Comparison of ENCODE assay signal across 8 mouse cellular contexts in the genomic region with DNA sequence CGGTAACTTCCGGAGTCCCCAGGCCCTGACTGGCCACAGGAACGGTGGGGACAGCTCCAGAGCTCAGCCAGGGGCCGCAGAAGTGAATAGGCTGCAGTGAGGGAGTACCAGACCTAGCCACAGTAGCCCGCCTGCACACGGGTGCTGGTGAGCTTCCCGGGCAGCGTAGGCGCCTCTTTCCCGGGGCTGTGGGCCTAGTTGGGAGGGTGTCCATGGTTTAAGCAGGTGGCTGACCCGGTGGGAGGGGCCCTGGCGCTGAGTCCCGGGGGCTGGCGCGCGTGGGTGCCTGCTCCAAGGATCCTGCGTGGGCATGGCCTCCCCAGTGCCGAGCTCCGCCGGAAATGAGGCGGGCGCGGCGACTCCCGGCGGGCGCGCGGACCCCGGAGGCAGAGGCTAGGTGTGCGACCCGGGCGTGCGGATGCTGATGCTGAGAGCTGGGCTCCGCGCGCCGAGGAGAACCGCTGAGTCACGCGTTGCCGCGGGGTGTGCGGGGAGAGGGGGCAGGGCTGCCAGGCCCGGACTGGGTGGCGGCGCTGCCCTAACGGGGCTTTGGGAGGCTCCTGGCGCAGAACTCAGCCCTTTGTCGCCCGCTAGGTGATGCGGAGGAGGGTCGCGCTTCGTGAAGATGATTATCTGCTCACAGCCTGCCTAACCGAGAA. TPM values are rescaled to one million over a fixed set of nuclear protein-coding genes. Genes with fewer than 3 reads are reported as not detected.
DNase-seq lines count a peak whose midpoint lies in the region; ATAC-seq and TF ChIP-seq lines count a peak whose summit lies in the region.

No protein-coding gene starts in this region.

- H3K4me3 ChIP-seq in ES-Bruce4 (ENCODE audit: low read depth, low read length) = peak overlapping the region; percentile 55
- H3K4me3 ChIP-seq in intestine, embryonic 15.5 days (replicated peaks) = peak overlapping the region; percentile 17; the same call in 1 of the 2 replicates
- H3K4me3 ChIP-seq in midbrain, embryonic 12.5 days = peak overlapping the region; percentile 49

- peak overlapping the region; percentile 79 for H3K9ac ChIP-seq in ES-Bruce4 (ENCODE audit: low read depth, poor library complexity, severe bottlenecking)
- H3K9ac ChIP-seq in intestine, embryonic 15.5 days = no peak overlapping the region
- H3K9ac ChIP-seq in midbrain, embryonic 12.5 days (replicated peaks) = peak overlapping the region; percentile 43; the same call in 1 of the 2 replicates

- H3K4me2 ChIP-seq in intestine, embryonic 15.5 days (replicated peaks) = peak overlapping the region; percentile 40
- peak overlapping the region; percentile 70 for H3K4me2 ChIP-seq in midbrain, embryonic 12.5 days (replicated peaks)

- no peak for ATAC-seq in intestine, embryonic 15.5 days
- peak; percentile 54 for ATAC-seq in midbrain, embryonic 12.5 days (ENCODE audit: low FRiP score, low read depth)
- ATAC-seq in monocyte, adult 5-6 weeks (replicated peaks; ENCODE audit: insufficient number of reproducible peaks, low FRiP score, low TSS enrichment, poor library complexity, severe bottlenecking) = no peak

- WGBS in intestine, embryonic 15.5 days = under 1% methylated on average over 56 of the region's 56 CpGs
- WGBS in midbrain, embryonic 12.5 days = under 1% methylated on average over 56 of the region's 56 CpGs

- DNase-seq in adrenal gland, adult 18-20 months (ENCODE audit: low spot score in 2 of 2) = peak; percentile 15 to 30
- DNase-seq in adrenal gland, adult 8-10 months = no peak
- peak; percentile 52 for DNase-seq in embryo, embryonic 11 days
- DNase-seq in urinary bladder, adult 18-20 months (ENCODE audit: low spot score in 2 of 2) = no peak

- peaks cover 17% of the 10 kb centered on the region for H3K27me3 ChIP-seq in ES-Bruce4 (ENCODE audit: control insufficient read depth, insufficient read depth, low read length, poor library complexity, severe bottlenecking)
- H3K27me3 ChIP-seq in intestine, embryonic 15.5 days (replicated peaks) = peaks cover 78% of the 10 kb centered on the region
- H3K27me3 ChIP-seq in midbrain, embryonic 12.5 days = peaks cover 94% of the 10 kb centered on the region

- TF ChIP-seq EP300 in ES-Bruce4 (IDR thresholded peaks at IDR 0.05; ENCODE audit: insufficient read depth, low read depth, low read length) = no peak

- H3K36me3 ChIP-seq in ES-Bruce4 (ENCODE audit: control insufficient read depth, insufficient read depth, low read length, poor library complexity, severe bottlenecking) = no peaks in the 10 kb centered on the region
- H3K36me3 ChIP-seq in intestine, embryonic 15.5 days = no peaks in the 10 kb centered on the region
- H3K36me3 ChIP-seq in midbrain, embryonic 12.5 days = no peaks in the 10 kb centered on the region

- TF ChIP-seq POLR2A in ES-Bruce4 (IDR thresholded peaks at IDR 0.05; ENCODE audit: insufficient read depth, low read length) = no peak

- TF ChIP-seq CTCF in ES-Bruce4 (IDR thresholded peaks at IDR 0.05; ENCODE audit: low read depth, low read length) = no peak

- no peaks in the 10 kb centered on the region for H3K9me3 ChIP-seq in ES-Bruce4 (replicated peaks; ENCODE audit: control insufficient read depth, insufficient read depth, low read length, poor library complexity, severe bottlenecking)
- no peaks in the 10 kb centered on the region for H3K9me3 ChIP-seq in intestine, embryonic 15.5 days
- no peaks in the 10 kb centered on the region for H3K9me3 ChIP-seq in midbrain, embryonic 12.5 days

- no peaks in the 10 kb centered on the region for H3K4me1 ChIP-seq in ES-Bruce4 (ENCODE audit: control insufficient read depth, insufficient read depth, low read length)
- H3K4me1 ChIP-seq in intestine, embryonic 15.5 days (replicated peaks) = peaks cover 6% of the 10 kb centered on the region; the same call in 1 of the 2 replicates
- H3K4me1 ChIP-seq in midbrain, embryonic 12.5 days = peaks cover 25% of the 10 kb centered on the region

- H3K27ac ChIP-seq in ES-Bruce4 (ENCODE audit: insufficient read depth, low read length) = no peak overlapping the region
- H3K27ac ChIP-seq in intestine, embryonic 15.5 days = no peak overlapping the region
- no peak overlapping the region for H3K27ac ChIP-seq in midbrain, embryonic 12.5 days (replicated peaks)

RNA-seq across cellular contexts. Expression of gene Ppp2r2c, which starts 1.4 kb away (rescaled TPM):
- total RNA-seq in adrenal gland, adult 18-20 months (2021) = 1 to 10 TPM; 4.4 to 6.9 TPM
- 1 to 10 TPM; 5.3 to 9.0 (median 7.2) TPM for total RNA-seq in adrenal gland, adult 8-10 months (2022)
- polyA plus RNA-seq in ES-Bruce4 (2011; ENCODE audit: insufficient read depth, insufficient read length, low read depth, missing spikeins) = 14.6 and 15.9 TPM in 2 replicates
- 0.73 and 0.89 TPM in 2 replicates for polyA plus RNA-seq in intestine, embryonic 15.5 days (2015; fragmentation: Nextera tagmentation; extraction: Ambion mirVana)
- 3.2 and 3.3 TPM in 2 replicates for polyA plus RNA-seq in midbrain, embryonic 12.5 days (2016; fragmentation: Nextera tagmentation; extraction: Ambion mirVana)
- 0.10 TPM in 1 of 3 replicates, not detected in the others for total RNA-seq in monocyte, adult 5-6 weeks (2017)

RNA-seq across cellular contexts. Expression of gene Man2b2, which starts 39.3 kb away (rescaled TPM):
- 10 to 100 TPM; 53.6 to 57.2 TPM for total RNA-seq in adrenal gland, adult 18-20 months (2021)
- 10 to 100 TPM; 63.8 to 93.3 (median 80.2) TPM for total RNA-seq in adrenal gland, adult 8-10 months (2022)
- polyA plus RNA-seq in ES-Bruce4 (2011; ENCODE audit: insufficient read depth, insufficient read length, low read depth, missing spikeins) = 10.5 and 11.4 TPM in 2 replicates
- 26.4 and 30.6 TPM in 2 replicates for polyA plus RNA-seq in intestine, embryonic 15.5 days (2015; fragmentation: Nextera tagmentation; extraction: Ambion mirVana)
- 14.0 and 14.4 TPM in 2 replicates for polyA plus RNA-seq in midbrain, embryonic 12.5 days (2016; fragmentation: Nextera tagmentation; extraction: Ambion mirVana)
- 13.3 to 21.5 TPM (median 20.8 TPM) in 3 replicates for total RNA-seq in monocyte, adult 5-6 weeks (2017)

Comparison
In these comparisons a context has a peak if more than half of its experiments do, and no peak if none do; other contexts are left out.
1. DNase-seq: peak in adrenal gland, adult 18-20 months (2 of 2) and embryo, embryonic 11 days (single experiment); none in adrenal gland, adult 8-10 months (single experiment) and urinary bladder, adult 18-20 months (0 of 2).
2. Peak in every context shown above with its lines, with median percentiles within 50 percentile points of each other: H3K4me3 ChIP-seq.